Mouse (Mus musculus) lung, embryonic 15.5 days (tissue): ENCODE measurements around the gene Npm1. TPM values are rescaled to one million over a fixed set of nuclear protein-coding genes. Genes with fewer than 3 reads are reported as not detected.

Source experiments
- ATAC-seq: fragments of 200-750 bp; cut with Nextera tagmentation; 2 replicates; pipeline ENCODE4 v1.8.0; 2017; ENCODE audit warnings: moderate number of reproducible peaks, borderline replicate concordance; ENCODE audit not compliant: low FRiP score, low TSS enrichment; ENCODE audit errors: extremely low read depth
- H3K27ac ChIP-seq: fragments of 300-500 bp; sonication (generic); 2 replicates; pipeline ENCODE4 v1.5.1; 2015; ENCODE audit warnings: moderate library complexity, mild to moderate bottlenecking, inconsistent platforms
- H3K27me3 ChIP-seq: fragments of 300-500 bp; sonication (generic); 2 replicates; pipeline ENCODE4 v1.6.1; 2015; ENCODE audit warnings: inconsistent platforms
- H3K36me3 ChIP-seq: fragments of 300-500 bp; sonication (generic); 2 replicates; pipeline ENCODE4 v1.6.1; 2015; ENCODE audit warnings: inconsistent platforms
- H3K4me1 ChIP-seq: fragments of 300-500 bp; sonication (generic); 2 replicates; pipeline ENCODE4 v1.6.1; 2015; ENCODE audit warnings: inconsistent platforms
- H3K4me2 ChIP-seq: fragments of 300-500 bp; sonication (generic); 2 replicates; pipeline ENCODE4 v1.6.1; 2015; ENCODE audit warnings: inconsistent platforms, mild to moderate bottlenecking, moderate library complexity
- H3K4me3 ChIP-seq: fragments of 300-500 bp; sonication (generic); 2 replicates; pipeline ENCODE4 v1.5.1; 2015; ENCODE audit warnings: mild to moderate bottlenecking, inconsistent platforms
- H3K9ac ChIP-seq: fragments of 300-500 bp; sonication (generic); 2 replicates; pipeline ENCODE4 v1.6.1; 2015; ENCODE audit warnings: inconsistent platforms
- H3K9me3 ChIP-seq: fragments of 300-500 bp; sonication (generic); 2 replicates; pipeline ENCODE4 v1.6.1; 2016; ENCODE audit warnings: inconsistent platforms
- WGBS: fragments of 180-500 bp; shearing (Covaris S2); methylation state at CpG from one replicate; pipeline ENCODE4 v1.1.7; 2015; 5-methylcytosine and 5-hydroxymethylcytosine counted together
- polyA plus RNA-seq: library from polyadenylated mRNA; unstranded; fragments of >200 nt; fragmentation: Nextera tagmentation; extraction: Ambion mirVana; gene quantifications from 2 replicates; pipeline ENCODE4 v1.2.1, GENCODE M21; 2015

Gene Npm1
- polyA plus RNA-seq, 1 experiment from 2014 or later, result 921 TPM

DNA sequence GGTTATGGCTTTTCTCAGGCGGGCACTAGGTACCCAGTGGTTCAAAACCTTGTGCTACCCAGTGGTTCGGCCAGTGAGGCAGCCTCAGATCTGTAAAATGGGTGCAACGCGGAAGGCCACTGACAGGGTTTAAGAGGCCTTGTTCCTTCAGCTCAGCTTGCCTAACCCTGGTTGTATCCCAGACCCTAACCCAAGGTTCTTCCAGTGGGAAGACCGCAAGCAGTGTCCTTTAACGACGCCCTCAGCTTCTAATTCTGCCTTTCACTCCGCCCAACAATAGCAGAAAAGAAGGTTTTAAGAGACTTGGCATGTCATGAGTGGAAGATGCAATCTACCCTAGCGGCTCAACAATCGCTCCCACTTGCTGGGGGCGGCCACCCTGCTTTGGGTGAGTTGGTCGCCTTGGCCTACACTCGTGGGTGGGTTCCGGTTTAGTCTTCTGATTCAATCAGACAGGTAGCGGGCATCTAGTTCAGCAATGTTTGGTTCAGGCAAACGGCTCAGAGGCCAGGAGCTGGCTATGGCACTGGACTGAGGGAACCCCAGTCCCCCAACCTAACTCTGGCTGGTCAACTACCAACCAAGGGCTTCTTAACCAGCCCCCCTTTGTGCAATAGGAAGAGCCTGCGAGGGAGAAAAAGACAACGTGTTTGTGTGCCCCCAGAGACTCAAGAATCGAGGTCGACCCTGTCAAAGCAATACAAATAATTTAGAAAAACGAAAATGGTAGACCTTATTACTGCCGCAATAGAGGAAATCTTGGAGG lies 35.5 kb upstream of the Npm1 start:
- ATAC-seq, result no peak
- WGBS, result 29% methylated on average over 22 of the region's 22 CpGs
- H3K4me1 ChIP-seq, result peaks cover 39% of the 10 kb centered on the region

DNA sequence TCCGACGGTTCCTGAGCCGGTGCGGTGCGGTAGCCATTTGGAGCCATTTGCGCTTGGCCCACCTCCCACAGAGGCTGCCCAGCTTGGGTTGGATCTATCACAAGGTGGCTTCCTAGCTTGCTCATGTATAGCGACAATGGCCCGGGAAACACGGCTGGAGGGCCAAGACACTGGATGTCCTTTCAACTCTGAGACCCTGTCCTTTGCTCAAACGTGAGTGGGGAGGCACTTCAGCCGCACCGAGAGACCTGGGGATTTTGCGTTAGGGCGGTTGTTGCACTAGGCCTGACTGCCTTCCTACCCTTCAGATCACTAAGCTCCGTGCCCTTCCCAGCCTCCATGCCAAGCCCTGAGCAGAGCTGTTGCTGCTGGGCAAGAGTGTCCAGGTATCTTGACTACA lies 34.7 kb upstream of the Npm1 start:
- peaks cover 97% of the 10 kb centered on the region for H3K27me3 ChIP-seq
- H3K4me2 ChIP-seq, result no peak overlapping the region
- H3K4me1 ChIP-seq, result peaks cover 32% of the 10 kb centered on the region
- WGBS, result 20% methylated on average over 15 of the region's 15 CpGs
- H3K27ac ChIP-seq, result no peak overlapping the region
- no peaks in the 10 kb centered on the region for H3K36me3 ChIP-seq
- no peak overlapping the region for H3K9ac ChIP-seq
- ATAC-seq, result no peak
- H3K4me3 ChIP-seq, result no peak overlapping the region
- no peaks in the 10 kb centered on the region for H3K9me3 ChIP-seq

More for the DNA sequence above, 35.5 kb upstream of the Npm1 start:
- Histone ChIP-seq H3K27ac (no peak overlapping the region), H3K9ac (no peak overlapping the region), H3K36me3 (no peaks in the 10 kb centered on the region), H3K4me2 (no peak overlapping the region), H3K4me3 (no peak overlapping the region), H3K27me3 (peaks cover 97% of the 10 kb centered on the region), H3K9me3 (no peaks in the 10 kb centered on the region)

DNA sequence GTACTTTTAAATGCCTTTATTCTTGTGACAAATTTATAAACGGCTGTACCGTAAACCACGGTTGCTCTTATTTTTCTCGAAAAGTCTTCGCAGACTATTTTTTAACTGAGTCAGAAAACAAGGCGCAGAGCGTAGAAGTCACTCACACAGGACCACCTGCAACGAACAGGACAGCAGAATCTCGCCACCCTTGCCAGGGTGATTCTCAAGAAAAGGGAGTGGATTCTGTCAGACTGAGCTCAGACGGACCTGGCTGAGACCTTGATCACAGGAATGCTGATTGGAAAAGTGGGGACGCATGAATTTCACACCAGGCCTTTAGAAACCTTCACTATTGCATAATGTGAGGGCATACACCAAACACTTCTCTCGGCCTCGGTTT lies 34.1 kb upstream of the Npm1 start:
- WGBS, result 30% methylated on average over 13 of the region's 13 CpGs
- peaks cover 32% of the 10 kb centered on the region for H3K4me1 ChIP-seq
- H3K27ac ChIP-seq, result no peak overlapping the region
- H3K9me3 ChIP-seq, result no peaks in the 10 kb centered on the region
- no peak overlapping the region for H3K9ac ChIP-seq
- H3K4me2 ChIP-seq, result no peak overlapping the region
- H3K4me3 ChIP-seq, result no peak overlapping the region
- H3K27me3 ChIP-seq, result peaks cover 94% of the 10 kb centered on the region
- no peak for ATAC-seq
- H3K36me3 ChIP-seq, result no peaks in the 10 kb centered on the region

DNA sequence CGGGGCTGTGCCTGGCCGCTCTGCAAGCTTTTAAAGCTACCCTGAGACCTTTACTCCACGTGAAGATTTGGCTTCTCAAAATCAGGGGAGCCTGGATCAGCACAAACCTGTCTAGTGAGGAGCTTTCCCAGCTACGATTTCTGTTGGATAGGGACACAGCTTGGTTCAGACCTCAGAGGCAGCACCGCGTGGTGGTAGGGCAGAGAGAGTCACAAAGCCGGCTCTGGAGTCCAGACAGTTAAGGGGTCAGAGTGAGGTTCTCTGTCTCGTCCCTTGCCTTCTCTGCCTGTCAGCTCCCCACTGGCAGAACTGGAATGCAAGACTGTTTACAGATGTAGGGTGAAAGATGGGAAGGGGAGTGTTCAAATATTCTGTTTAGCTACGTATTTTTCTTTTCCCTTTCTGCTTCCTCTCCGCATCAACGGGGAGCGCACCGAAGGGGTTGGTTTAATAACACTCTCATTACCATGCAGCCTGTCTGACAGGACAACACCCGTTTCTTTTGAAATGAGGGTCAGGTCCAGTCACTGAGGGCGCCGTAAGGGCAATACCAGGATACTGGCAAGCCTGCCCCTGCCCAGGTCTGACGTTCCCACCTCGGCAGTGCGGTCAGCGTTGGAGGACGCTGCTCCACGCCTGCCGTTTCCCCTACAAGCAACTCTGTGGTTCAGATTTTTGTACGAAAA lies 33.6 kb upstream of the Npm1 start:
- Histone ChIP-seq H3K9me3 (no peaks in the 10 kb centered on the region), H3K4me2 (no peak overlapping the region), H3K27ac (no peak overlapping the region), H3K4me1 (peaks cover 29% of the 10 kb centered on the region), H3K4me3 (no peak overlapping the region), H3K9ac (no peak overlapping the region), H3K36me3 (no peaks in the 10 kb centered on the region), H3K27me3 (peaks cover 93% of the 10 kb centered on the region)
- no peak for ATAC-seq
- 14% methylated on average over 24 of the region's 24 CpGs for WGBS

DNA sequence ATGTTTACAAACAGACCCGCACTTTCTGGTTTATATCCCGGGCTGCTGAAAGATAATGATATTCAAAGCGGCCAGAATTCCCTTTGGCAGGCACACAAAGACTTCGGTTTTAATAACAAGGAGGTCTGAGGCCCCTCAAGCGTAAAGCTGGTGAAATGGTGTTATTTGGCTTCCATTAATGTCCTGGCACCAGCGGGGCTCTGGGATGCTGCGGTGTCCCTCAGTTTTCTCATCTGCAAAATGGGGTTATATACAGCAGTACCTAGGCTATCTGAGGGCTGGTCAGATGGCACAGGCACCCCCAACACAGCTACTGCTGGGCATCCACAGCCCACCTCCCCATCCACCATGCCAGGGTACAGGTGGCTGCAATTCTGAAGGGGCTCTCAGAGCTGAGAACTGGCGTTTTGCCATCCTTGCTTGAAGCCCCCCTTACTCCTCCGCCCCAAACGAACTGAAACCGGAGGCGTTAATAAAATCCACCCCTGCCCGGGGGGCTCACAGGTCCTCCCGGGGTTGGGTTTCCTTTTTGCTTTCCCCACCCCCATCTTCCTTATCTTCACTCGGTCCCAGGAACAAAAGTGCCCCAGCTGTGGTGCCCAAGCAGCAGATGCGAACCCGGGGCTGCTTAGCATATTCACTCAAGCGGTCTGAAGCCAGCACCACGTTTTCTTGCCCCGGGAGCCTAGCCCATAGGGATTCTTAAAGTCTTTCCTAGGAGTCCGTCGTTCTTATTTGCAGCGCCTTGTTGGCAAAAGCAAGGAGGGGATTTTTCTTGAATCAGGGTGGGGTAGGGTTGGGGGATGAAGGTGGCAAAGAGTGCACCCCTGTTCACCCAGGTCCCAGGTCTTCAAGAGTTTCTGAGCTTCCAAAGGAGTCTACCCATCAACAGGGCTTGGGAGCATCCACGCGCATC lies 32.8 kb upstream of the Npm1 start:
- Histone ChIP-seq H3K4me3 (no peak overlapping the region), H3K27me3 (peaks cover 93% of the 10 kb centered on the region), H3K4me2 (no peak overlapping the region), H3K9ac (no peak overlapping the region), H3K4me1 (peaks cover 21% of the 10 kb centered on the region), H3K36me3 (no peaks in the 10 kb centered on the region), H3K9me3 (no peaks in the 10 kb centered on the region), H3K27ac (no peak overlapping the region)
- ATAC-seq, result no peak
- 5% methylated on average over 25 of the region's 25 CpGs for WGBS

DNA sequence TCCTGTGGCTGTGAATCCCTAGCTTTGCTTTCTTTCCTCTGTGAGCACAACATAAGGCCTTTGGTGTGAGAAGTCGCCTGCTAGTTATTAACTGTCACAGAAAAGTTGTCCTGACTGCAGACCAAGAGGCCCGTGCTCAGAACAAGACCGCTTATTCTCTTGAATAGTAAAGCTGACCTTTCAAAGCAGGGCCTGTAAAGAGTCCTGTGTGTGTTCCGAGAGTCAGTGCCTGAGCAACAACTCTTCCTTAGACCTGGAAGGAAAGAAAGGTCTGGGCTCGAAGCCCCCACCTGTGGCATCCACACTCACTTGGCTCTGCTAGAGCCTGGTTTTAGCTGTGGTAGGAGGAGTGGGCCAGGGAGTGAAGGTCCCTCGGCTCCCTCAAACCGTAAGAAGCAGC lies 32.1 kb upstream of the Npm1 start:
- ATAC-seq, result no peak
- no peaks in the 10 kb centered on the region for H3K9me3 ChIP-seq
- no peaks in the 10 kb centered on the region for H3K36me3 ChIP-seq
- no peak overlapping the region for H3K9ac ChIP-seq
- H3K27me3 ChIP-seq, result peaks cover 93% of the 10 kb centered on the region
- no peak overlapping the region for H3K4me2 ChIP-seq
- H3K4me3 ChIP-seq, result no peak overlapping the region
- H3K4me1 ChIP-seq, result peaks cover 14% of the 10 kb centered on the region; the same call in 1 of the 2 replicates
- no peak overlapping the region for H3K27ac ChIP-seq
- 20% methylated on average over 7 of the region's 7 CpGs for WGBS

DNA sequence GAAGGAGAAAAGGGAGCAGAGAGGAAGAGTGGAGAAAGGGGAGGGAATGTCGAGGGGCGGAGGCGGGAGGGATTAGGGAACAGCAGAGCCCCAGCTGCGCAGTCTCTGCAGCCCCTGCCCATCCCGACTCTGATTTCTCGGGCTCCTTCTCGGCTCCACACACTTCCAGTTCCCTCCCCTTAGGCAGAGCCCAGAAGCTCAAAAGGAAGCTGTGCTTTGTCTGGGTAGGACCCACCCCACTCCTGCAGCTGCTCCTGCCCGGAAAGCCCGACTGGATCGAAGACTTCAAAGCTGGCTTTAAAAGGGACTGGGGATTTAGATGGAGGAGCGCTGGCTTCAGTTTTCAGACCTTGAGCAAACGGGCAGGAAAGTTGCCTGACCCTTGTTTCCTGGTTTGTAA lies 30.7 kb upstream of the Npm1 start:
- 4% methylated on average over 12 of the region's 12 CpGs for WGBS
- H3K4me3 ChIP-seq, result no peak overlapping the region
- H3K9me3 ChIP-seq, result no peaks in the 10 kb centered on the region
- H3K27ac ChIP-seq, result no peak overlapping the region
- H3K4me1 ChIP-seq, result 0 out of 2 replicates have a peak, but pooled peaks cover 9% of the 10 kb centered on the region
- H3K27me3 ChIP-seq, result peaks cover 79% of the 10 kb centered on the region
- no peak for ATAC-seq
- peak overlapping the region; percentile 26; the same call in 1 of the 2 replicates for H3K4me2 ChIP-seq
- no peaks in the 10 kb centered on the region for H3K36me3 ChIP-seq
- H3K9ac ChIP-seq, result no peak overlapping the region

DNA sequence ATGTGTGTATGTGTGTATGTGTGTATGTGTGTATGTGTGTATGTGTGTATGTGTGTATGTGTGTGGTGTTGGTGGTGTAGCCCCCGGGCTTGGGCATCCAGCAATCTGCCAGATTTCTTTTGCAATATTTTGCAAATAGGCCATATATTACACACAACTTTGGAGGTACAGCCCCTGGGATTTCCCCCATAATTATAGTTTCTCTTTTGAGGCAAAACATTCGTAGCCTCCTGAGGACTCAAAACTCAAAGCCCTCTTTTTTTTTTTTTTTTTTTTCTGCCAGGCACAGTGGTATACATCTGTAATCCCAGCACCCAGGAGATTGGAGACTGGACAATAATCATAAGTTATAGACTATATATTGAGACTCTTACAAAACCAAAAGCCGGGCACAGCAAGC lies 18.8 kb upstream of the Npm1 start:
- Histone ChIP-seq H3K4me3 (no peak overlapping the region), H3K27me3 (peaks cover 40% of the 10 kb centered on the region), H3K9me3 (no peaks in the 10 kb centered on the region), H3K36me3 (no peaks in the 10 kb centered on the region), H3K4me1 (0 out of 2 replicates have a peak, but pooled peaks cover 9% of the 10 kb centered on the region), H3K9ac (no peak overlapping the region), H3K27ac (no peak overlapping the region), H3K4me2 (no peak overlapping the region)
- ATAC-seq, result no peak
- WGBS, result 79% methylated on average over 3 of the region's 3 CpGs

DNA sequence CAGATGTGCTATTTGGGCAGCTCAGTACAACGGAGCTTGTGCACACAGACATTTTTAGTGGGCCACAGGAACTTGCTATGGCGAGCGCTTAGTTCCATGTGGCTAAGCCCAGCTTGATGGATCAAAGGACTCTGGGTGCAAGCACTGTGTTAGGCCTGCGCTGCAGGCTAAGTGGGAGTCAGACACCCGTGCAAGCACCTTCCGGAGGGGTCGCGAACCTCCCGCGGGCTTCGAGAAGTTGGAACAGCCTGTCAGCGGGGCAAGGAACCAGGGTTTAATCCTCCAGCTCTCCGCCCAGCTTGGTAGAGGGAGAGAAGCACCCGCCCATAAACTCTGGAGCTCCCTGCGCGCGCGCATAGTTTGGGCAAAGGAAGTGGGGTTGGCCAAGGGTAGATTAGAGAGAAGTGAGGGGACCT lies 17.7 kb upstream of the Npm1 start:
- 0 out of 2 replicates have a peak, but pooled peaks cover 9% of the 10 kb centered on the region for H3K4me1 ChIP-seq
- 4% methylated on average over 18 of the region's 18 CpGs for WGBS
- no peak overlapping the region for H3K27ac ChIP-seq
- ATAC-seq, result no peak
- no peak overlapping the region for H3K9ac ChIP-seq
- peaks cover 47% of the 10 kb centered on the region for H3K27me3 ChIP-seq
- H3K36me3 ChIP-seq, result no peaks in the 10 kb centered on the region
- H3K4me3 ChIP-seq, result no peak overlapping the region; the same call in 1 of the 2 replicates
- H3K9me3 ChIP-seq, result no peaks in the 10 kb centered on the region
- peak overlapping the region; percentile 50 for H3K4me2 ChIP-seq

DNA sequence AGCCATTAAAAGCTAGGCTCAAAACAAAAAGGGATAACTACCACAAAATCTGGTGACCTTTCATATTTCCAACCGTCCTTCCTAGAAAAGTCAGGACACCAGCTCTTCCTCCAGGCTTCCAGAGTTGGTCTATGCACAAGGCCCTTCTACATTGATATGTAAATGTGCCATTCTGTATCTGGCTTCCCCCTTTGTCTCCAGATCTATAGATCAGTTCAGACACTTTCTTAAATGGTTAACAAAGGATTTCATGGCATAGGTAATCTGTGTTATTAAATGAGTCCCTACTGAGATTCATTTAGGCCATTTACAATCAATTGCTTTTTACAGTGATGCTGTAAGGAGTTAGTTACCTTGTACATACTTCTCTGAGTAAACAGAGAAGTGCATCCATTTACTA lies 16.8 kb upstream of the Npm1 start:
- Histone ChIP-seq H3K27me3 (peaks cover 49% of the 10 kb centered on the region), H3K36me3 (no peaks in the 10 kb centered on the region), H3K27ac (no peak overlapping the region), H3K9me3 (no peaks in the 10 kb centered on the region), H3K9ac (no peak overlapping the region), H3K4me3 (no peak overlapping the region), H3K4me2 (no peak overlapping the region), H3K4me1 (0 out of 2 replicates have a peak, but pooled peaks cover 9% of the 10 kb centered on the region)
- ATAC-seq, result no peak
- WGBS, result 61% methylated on average over 1 of the region's 1 CpGs

DNA sequence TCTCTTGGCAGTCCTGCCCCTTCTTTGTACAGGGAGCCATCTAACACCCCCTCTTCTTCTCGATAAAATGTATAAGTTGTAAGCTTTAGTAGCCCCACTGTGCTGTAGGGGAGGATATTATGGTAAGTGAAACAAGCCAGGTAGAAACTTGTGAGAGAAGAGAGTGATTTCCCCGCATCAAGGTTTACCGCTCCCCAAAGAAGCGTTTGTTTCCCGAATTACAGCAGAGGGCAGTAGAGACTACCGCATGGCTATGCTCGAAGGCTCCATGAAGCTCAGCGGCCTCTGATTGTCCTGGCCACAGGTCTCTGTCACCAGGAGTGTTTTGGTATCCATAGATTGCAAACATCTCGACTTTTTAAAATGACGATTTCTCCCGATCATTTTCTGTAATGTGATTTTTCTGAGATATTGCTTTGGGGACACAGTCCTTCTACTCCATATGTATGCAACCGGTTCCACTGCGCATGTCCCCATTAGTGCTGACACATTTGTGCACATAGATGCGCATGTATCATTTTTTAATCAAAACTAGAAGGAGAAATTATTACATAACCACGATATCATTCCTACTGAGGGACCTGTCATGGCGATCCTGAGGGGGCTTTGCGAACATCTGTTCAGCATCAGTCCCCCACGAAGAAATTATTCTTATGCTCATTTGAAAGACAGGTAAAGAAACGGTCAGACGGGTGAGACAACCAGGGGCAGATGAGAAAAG lies 13.7 kb upstream of the Npm1 start:
- Histone ChIP-seq H3K36me3 (no peaks in the 10 kb centered on the region), H3K9me3 (no peaks in the 10 kb centered on the region), H3K9ac (no peak overlapping the region), H3K27me3 (peaks cover 59% of the 10 kb centered on the region), H3K27ac (no peak overlapping the region), H3K4me3 (no peak overlapping the region), H3K4me2 (no peak overlapping the region), H3K4me1 (0 out of 2 replicates have a peak, but pooled peaks cover 9% of the 10 kb centered on the region)
- whole genome bisulfite sequencing, result 31% methylated on average over 20 of the region's 20 CpGs
- ATAC-seq, result no peak
